Mouse (Mus musculus) erythroblast, embryonic 14.5 days (primary cell): ENCODE measurements at regions not wholly inside any gene's neighbourhood (a gene's known extent, or its start where the extent isn't known, plus 50 kb on each side); places are given as distances from the start of the nearest gene placed in this dataset.

Experiments used
- H3K27me3 ChIP-seq: 2 replicates; pipeline ENCODE4 v1.6.1; 2012; ENCODE audit warnings: inconsistent platforms; ENCODE audit not compliant: control insufficient read depth
- H3K36me3 ChIP-seq: 2 replicates; pipeline ENCODE4 v1.6.1; 2012; ENCODE audit warnings: mild to moderate bottlenecking, inconsistent platforms; ENCODE audit not compliant: control insufficient read depth
- H3K4me1 ChIP-seq: 2 replicates; pipeline ENCODE4 v1.6.1; 2012; ENCODE audit warnings: inconsistent platforms; ENCODE audit not compliant: control insufficient read depth
- H3K4me3 ChIP-seq: replicated peaks from 2 replicates; pipeline ENCODE3; 2012; ENCODE audit warnings: moderate library complexity, mild to moderate bottlenecking, inconsistent platforms
- H3K9me3 ChIP-seq: 2 replicates; pipeline ENCODE4 v1.6.1; 2012; ENCODE audit warnings: low read length, inconsistent platforms, mixed read lengths; ENCODE audit not compliant: control insufficient read depth
- GATA1 ChIP-seq: IDR thresholded peaks from 2 replicates; pipeline ENCODE4 v1.6.1; 2012; ENCODE audit warnings: low read length, inconsistent platforms, mixed read lengths
- TAL1 ChIP-seq: IDR thresholded peaks from 3 replicates; pipeline ENCODE4 v1.6.1; 2012; ENCODE audit warnings: low read length, inconsistent platforms, mixed read lengths

DNA sequence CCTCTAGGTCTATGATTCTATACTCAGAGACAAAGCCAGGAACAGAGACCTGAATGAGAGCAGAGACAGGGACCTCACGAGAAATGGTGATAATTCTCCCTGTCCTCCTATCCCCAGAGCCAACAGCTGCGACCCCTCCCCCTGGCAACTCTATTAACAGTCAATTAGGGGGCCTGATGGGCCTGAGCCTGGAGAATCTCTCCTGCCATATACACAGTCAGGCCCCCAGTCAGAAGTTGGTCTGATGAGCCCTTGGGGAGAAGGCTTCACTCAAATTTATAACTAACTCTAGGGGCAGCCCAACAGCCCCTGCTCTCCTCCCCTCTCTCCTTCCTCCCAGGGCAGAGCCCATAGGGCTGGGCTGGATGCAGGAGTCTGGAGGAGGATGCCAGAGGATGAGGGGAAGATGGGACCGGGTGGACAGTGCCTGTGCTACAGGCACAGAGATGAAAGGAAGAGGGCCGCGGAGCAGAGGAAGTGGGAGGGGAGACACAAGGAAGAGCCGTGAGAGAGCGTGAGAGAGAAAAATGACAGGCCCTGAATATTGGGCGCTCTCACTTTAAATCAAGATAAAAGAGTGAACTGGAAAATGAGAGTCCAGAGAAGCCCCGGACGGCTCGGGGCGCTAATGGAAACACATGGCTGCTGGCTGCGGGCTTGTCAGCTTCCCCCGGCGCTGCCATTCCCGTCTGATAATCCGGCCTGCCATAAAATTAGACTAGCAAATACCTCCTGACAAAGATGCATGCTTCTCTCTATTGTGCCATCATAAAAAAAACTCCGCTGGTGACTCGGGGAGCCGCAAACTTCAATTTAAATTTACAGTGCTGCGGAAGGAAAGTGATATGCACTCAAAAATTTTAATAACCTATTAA, 57.2 kb upstream of the Pax2 start:
- Histone ChIP-seq H3K27me3 (peaks cover 54% of the 10 kb centered on the region), H3K36me3 (no peaks in the 10 kb centered on the region), H3K4me1 (no peaks in the 10 kb centered on the region), H3K4me3 (no peak overlapping the region), H3K9me3 (no peaks in the 10 kb centered on the region)
- no peak for TF ChIP-seq GATA1
- TF ChIP-seq TAL1, result no peak
